Mouse (Mus musculus) heart, postnatal 4 days (tissue): ENCODE measurements around the gene Qser1. TPM values are rescaled to one million over a fixed set of nuclear protein-coding genes. Genes with fewer than 3 reads are reported as not detected.

Source experiments
- DNase-seq: peaks from one replicate; pipeline ENCODE4 v3.0.0; 2021
- total RNA-seq, 2 experiments: library from RNA; stranded (reverse); gene quantifications; 2 replicates each; pipeline ENCODE4 v1.2.3; 2021

Qser1 gene
- total RNA-seq, 2 experiments from 2014 or later: 30.7 to 30.8 TPM

- no peak for DNase-seq
These were observed 1.2 kb upstream of the Qser1 start for GRCm38 (mm10) chr2:104817555-104818330.

- DNase-seq: peak; percentile 94
These were observed 393 bp upstream of the Qser1 start for GRCm38 (mm10) chr2:104816866-104817439.

GRCm38 (mm10) chr2:104815561-104816370 is 794 bp downstream of the Qser1 start:
- peak; percentile 46 for DNase-seq

DNA sequence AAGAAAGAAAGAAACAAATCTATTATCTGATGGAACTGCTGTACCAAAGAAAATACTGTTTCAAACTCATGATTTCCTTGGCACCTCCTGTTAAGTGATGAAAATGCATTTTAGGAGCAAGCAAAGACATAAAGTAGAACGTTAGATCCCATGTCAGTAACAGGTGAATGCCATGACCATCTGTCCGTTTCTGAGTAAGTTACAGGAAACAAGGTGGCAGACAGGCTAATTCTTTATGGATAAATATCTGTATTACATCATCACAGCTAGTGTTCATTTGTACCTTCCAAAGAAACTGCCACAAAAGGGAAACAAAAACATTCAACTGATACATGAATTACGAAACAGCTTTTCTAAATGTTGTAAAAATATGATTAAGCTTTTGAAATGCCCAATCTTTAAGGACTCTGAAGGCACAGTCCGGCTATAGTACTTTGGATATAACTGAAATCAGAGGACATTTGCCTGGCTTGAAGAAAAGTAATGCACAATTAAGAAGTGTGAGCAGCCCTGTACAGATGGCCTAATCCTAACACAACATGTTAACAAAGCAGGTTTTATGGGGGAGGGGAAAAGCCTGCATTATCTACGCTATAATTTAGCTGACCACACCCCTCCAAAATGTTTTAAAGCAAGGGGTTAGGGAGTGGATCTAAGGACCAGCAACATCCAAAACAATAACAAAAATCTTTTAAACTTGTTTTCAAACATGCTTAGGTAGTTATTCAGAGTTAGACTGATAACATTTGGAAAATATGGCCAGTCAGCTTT is 2.2 kb downstream of the Qser1 start:
- no peak for DNase-seq

- DNase-seq: no peak
These were observed 11.1 kb downstream of the Qser1 start for GRCm38 (mm10) chr2:104805435-104805834.

DNA sequence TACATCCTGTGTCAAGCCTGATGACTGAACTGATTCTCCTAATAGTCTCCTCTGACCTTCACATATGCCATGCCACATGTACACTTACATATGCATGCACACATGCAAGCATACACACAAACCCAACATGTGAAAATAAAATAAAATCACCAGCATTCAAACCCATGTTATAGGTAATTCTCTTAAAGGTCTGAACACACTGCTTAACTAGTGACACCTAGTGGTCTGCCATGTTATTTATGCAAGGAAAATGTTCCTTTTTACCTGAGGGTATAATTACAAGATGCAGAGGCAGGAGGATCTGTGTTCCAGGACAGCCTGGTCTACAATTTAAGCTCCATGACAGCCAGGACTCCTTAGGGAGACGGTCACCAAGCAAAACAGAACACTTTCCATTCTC is 41.8 kb downstream of the Qser1 start:
- DNase-seq: no peak

DNA sequence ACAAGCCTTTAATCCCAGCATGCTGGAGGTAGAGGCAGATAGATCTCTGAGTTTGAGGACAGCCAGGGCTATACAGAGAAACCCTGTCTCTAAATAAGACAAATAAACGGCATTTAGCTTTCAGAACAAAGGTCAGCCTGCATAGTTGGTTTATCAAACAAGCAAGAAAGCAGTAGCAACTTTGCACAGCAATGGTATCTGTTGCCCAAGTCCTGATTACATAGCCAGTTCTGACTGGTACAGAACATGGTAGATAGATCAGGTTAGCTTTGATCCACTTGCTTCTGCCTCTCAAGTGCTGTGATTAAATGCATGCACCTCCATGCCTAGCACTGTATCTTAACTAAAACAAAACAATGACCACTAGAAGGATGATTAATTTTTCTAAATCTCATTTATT is 47.9 kb downstream of the Qser1 start:
- no peak for DNase-seq

DNA sequence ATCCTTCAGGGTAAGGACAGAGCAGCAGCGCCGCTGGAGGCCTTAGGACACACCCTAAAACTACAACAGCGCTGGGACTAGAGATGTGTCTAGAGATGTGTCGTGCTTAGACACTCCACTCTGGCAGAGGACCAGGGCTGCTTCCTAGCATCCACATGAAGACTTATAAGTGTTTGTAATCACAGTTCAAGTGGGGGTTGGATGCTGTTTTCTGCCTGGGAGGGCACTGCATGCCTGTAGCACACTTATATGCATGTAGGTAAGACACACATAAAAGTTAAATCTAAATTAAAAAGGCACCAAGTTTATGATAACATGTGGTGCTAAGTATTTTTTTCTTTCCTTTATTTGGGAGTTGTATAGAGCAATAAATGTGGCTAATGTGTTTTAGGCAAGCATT is 52.5 kb downstream of the Qser1 start:
- DNase-seq: no peak

DNA sequence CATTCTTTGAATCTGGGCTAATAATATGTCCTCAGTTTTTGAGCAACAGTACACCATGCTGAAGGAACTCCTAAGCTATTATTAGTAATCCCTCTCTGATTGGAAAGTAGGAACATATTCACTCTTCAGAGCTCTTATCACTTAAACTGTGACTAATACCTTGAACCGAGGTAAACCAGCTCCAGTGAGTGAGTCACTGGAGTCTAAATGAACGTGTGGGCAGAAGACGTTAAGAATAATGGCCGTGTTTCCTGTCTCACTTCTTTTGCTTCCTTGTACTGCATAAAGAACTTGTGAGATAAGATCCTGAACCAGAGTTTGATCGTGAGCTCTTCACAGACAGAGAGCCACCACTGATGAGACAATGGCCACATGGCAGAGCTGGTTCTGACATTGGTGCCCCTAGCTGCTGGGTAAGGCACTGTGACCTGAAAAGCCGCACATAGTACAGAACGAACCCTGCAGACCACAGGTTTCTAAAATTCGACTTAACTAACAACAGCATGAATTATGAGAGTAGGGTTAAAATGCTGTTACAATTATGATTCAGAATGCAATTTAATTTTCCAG is 53.3 kb downstream of the Qser1 start:
- no peak for DNase-seq

GRCm38 (mm10) chr2:104750611-104751010 is 65.9 kb downstream of the Qser1 start:
- DNase-seq: peak; percentile 13

- DNase-seq: no peak
These were observed 67.8 kb downstream of the Qser1 start for GRCm38 (mm10) chr2:104748652-104749183.

DNA sequence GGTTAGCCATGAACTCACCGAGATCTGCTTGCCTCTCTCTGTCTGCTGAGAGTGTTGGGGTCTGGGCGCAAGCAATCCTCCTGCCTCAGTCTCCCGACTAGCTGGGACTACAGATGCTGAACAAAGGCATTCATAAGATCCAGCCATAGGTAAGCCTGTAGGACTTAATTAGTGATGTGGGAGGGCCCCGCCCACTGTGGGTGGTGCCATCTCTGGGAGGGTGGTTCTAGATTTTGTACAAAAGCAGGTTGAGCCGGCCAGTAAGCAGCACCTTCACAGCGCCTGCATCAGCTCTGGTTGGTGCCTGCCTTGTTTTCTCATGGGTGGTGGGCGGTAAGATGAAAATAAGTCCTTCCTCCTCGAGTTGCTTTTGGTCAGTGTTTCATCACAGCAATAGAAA is 70.3 kb downstream of the Qser1 start:
- DNase-seq: no peak

GRCm38 (mm10) chr2:104743971-104744370 is 72.6 kb downstream of the Qser1 start:
- DNase-seq: no peak

GRCm38 (mm10) chr2:104743160-104743559 is 73.4 kb downstream of the Qser1 start:
- DNase-seq: no peak

DNA sequence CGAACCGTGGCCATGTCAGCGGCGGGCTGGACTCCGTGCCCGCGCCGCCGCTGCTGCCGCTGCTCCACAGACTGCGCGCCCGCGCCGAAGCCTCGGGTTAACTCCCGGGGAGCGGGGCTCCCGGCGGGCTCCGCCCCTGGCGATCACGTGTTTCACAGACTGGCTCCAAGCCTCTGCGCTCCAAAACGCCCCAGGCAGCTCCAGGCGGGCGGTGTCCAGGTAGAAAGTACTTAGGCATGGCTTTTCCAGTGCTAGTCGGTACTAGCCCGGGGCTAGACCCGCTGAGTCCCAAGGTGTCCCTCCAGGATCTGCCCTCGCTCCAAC is 73.9 kb downstream of the Qser1 start, which contains the start of gene Depdc7:
Depdc7 (minus strand) TSS at position 138 of the 324 bp plus-strand sequence.
- DNase-seq: peak; percentile 93

DNA sequence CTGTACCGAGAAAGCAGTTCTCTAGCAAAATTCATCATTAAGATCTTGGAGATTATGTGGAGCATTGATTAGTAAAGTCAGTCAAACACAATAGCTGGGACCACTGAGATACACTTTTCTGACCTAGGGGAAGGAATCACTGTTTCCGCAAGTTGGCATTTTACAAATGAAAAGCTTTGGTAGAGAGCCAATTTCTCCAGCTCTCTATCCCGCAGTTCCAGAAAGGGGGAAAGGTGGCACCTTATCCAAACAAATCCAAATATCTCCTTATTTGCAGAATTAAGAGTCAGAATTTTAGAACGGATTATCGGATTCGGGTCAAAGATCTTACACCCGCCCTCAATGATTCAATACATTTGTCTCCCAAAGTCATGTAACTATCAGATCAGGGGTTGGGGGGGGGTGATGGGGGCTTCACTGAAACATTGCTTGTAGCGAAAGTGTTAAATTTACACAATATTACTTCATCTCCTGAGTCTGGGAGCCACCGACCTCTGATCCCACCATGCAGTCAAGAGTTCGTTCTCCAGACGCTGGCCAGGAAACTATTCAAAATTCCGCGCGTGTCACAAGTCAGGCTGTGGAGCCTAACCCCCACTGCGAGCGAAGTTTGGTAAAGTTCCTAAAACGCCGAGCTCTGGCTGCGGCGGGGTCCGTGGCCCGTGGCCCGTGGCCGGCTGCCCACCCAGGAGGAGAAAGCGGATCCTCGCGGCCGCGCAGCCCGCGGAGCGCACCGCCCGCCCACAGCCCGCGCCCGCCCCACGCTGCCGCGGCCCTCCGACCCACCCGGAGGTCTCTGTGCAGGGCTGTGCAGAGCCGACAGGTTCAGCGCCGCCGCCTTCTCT is 74.4 kb downstream of the Qser1 start:
- no peak for DNase-seq

- DNase-seq: no peak
These were observed 75.4 kb downstream of the Qser1 start for GRCm38 (mm10) chr2:104741015-104741758.

GRCm38 (mm10) chr2:104740248-104740949 is 76.2 kb downstream of the Qser1 start:
- no peak for DNase-seq

GRCm38 (mm10) chr2:104739691-104740090 is 76.9 kb downstream of the Qser1 start:
- no peak for DNase-seq

DNA sequence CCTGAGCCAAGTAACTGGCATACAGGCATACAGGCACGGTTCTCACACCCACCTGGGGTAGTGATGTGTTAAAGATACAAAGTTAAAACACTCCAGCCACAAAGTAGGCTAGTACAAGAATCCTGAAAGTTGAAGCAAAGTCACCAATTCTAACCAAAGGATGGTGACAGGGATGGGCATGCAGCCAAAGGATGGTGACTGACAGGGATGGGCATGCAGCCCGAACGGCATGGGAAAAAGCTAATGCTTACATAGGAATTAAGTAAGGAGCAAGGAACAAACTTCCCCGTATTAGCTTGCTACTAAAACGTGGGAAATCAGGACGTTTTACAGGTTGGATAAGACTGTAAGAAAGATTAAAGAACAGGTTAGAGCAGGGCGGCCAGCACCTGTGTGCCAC is 80.3 kb downstream of the Qser1 start:
- DNase-seq: no peak
